Mouse (Mus musculus): ENCODE results near the gene Trem3. TPM values are rescaled to one million over a fixed set of nuclear protein-coding genes. Genes with fewer than 3 reads are reported as not detected.

Trem3 gene
- polyA plus RNA-seq, 1 experiment, result 2.4 TPM

DNA sequence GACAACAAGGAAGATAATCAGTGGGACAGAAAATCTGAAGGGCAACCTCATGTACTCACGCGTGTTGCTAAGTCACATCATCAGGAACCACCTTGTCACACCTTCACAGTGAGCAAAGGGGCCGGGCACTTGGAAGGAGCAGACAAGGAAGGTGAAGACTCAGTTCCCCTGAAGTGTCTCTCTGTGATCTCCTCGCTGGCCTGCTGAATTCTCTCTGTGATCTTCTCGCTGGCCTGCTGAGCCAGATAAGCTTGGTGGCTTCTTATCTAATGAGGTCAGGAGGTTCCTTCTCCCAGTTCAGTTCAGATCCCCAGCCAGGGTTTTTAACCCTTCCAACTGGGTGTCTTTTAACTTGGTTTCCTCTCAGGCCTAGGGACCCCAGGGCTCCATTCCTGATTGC is 24.6 kb downstream of the Trem3 start:
- Histone ChIP-seq H3K4me3 (no peak overlapping the region), H3K36me3 (ENCODE audit: control insufficient read depth, insufficient read depth) (no peaks in the 10 kb centered on the region), H3K79me2 (ENCODE audit: control insufficient read depth, insufficient read depth) (no peaks in the 10 kb centered on the region), H3K27me3 (ENCODE audit: control insufficient read depth, insufficient read depth, insufficient read length) (no peaks in the 10 kb centered on the region), H3K4me2 (ENCODE audit: low read depth) (no peak overlapping the region), H3ac (ENCODE audit: control insufficient read depth, insufficient read length) (no peak overlapping the region)
- TF ChIP-seq POLR2A (IDR thresholded peaks at IDR 0.05; ENCODE audit: insufficient read length, low read depth) (no peak), TCF3 (IDR thresholded peaks at IDR 0.05; ENCODE audit: insufficient read length, low read depth) (no peak), USF1 (IDR thresholded peaks at IDR 0.05; ENCODE audit: low read depth) (no peak), POLR2AphosphoS2 (IDR thresholded peaks at IDR 0.05; ENCODE audit: insufficient read length, low read depth) (no peak), MYOG (IDR thresholded peaks at IDR 0.05; ENCODE audit: control insufficient read depth in 1 of 3, insufficient read depth in 1 of 3, insufficient read length in 2 of 3, low read depth in 2 of 3) (no peak), CEBPB (IDR thresholded peaks at IDR 0.05; ENCODE audit: insufficient read depth, poor library complexity, severe bottlenecking) (no peak), MYOD1 (IDR thresholded peaks at IDR 0.05; ENCODE audit: control insufficient read depth in 1 of 3, insufficient read length in 2 of 3, low read depth in 2 of 3) (no peak), REST (IDR thresholded peaks at IDR 0.05; ENCODE audit: insufficient read depth, insufficient read length) (no peak), TCF12 (IDR thresholded peaks at IDR 0.05; ENCODE audit: insufficient read depth, poor library complexity, severe bottlenecking) (no peak), SRF (IDR thresholded peaks at IDR 0.05; ENCODE audit: control insufficient read depth, insufficient read length, low read depth) (no peak)

DNA sequence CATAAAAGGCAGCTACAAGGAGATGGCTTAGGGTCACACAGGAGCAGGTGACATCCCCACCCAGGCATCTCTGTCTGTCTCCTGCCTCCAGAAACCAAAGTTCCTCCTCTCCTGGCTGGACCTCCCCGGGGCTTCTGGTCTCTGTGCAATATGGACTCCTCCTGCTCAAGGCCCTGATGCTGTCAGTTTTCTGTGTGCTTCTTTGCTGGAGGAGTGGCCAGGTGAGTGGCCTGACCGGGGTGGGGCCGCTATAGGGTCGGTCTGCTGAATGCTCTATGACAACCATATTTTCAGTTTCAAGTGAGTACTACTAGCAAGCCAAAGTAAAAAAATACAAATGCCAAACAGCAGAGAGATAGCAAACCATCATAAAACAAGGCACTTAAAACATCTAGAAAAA is 25.0 kb downstream of the Trem3 start:
- Histone ChIP-seq H3ac (ENCODE audit: control insufficient read depth, insufficient read length) (no peak overlapping the region), H3K4me3 (no peak overlapping the region), H3K4me2 (ENCODE audit: low read depth) (no peak overlapping the region), H3K36me3 (ENCODE audit: control insufficient read depth, insufficient read depth) (no peaks in the 10 kb centered on the region), H3K27me3 (ENCODE audit: control insufficient read depth, insufficient read depth, insufficient read length) (no peaks in the 10 kb centered on the region), H3K79me2 (ENCODE audit: control insufficient read depth, insufficient read depth) (no peaks in the 10 kb centered on the region)
- TF ChIP-seq POLR2A (IDR thresholded peaks at IDR 0.05; ENCODE audit: insufficient read length, low read depth), result no peak

DNA sequence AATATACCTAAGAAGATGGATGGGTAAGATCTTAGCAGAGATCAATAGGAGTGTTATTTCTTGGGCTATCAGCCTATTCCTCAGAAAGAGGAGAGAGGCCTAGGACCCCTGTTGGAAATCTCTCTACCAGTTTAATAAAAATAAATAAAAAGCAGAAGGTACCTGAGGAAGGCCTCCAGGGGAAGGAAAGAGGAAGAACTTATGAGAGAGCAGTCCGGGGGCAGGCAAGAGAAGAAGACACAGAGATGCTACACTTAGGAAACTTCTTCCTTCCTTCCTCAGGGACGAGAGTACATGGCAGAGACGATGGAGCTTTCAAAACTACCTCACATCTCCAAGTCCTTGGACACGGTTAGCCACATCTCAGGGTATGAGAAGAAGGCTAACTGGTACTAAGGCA is 26.5 kb downstream of the Trem3 start:
- TF ChIP-seq MAX (IDR thresholded peaks at IDR 0.05; ENCODE audit: low read depth) (no peak), MYOG (IDR thresholded peaks at IDR 0.05; ENCODE audit: control insufficient read depth in 1 of 3, insufficient read depth in 1 of 3, insufficient read length in 2 of 3, low read depth in 2 of 3) (no peak), POLR2AphosphoS2 (IDR thresholded peaks at IDR 0.05; ENCODE audit: insufficient read length, low read depth) (no peak), MYOD1 (IDR thresholded peaks at IDR 0.05; ENCODE audit: control insufficient read depth in 1 of 3, insufficient read length in 2 of 3, low read depth in 2 of 3) (no peak), USF1 (IDR thresholded peaks at IDR 0.05; ENCODE audit: low read depth) (no peak), REST (IDR thresholded peaks at IDR 0.05; ENCODE audit: insufficient read depth, insufficient read length) (no peak), POLR2A (IDR thresholded peaks at IDR 0.05; ENCODE audit: insufficient read length, low read depth) (no peak), CEBPB (IDR thresholded peaks at IDR 0.05; ENCODE audit: insufficient read depth, poor library complexity, severe bottlenecking) (no peak), E2F4 (IDR thresholded peaks at IDR 0.05; ENCODE audit: insufficient read depth) (no peak), TCF12 (IDR thresholded peaks at IDR 0.05; ENCODE audit: insufficient read depth, poor library complexity, severe bottlenecking) (no peak), TCF3 (IDR thresholded peaks at IDR 0.05; ENCODE audit: insufficient read length, low read depth) (no peak), SRF (IDR thresholded peaks at IDR 0.05; ENCODE audit: control insufficient read depth, insufficient read length, low read depth) (no peak)
- no peaks in the 10 kb centered on the region for H3K27me3 ChIP-seq (ENCODE audit: control insufficient read depth, insufficient read depth, insufficient read length)
- H3K79me2 ChIP-seq (ENCODE audit: control insufficient read depth, insufficient read depth), result no peaks in the 10 kb centered on the region
- no peak overlapping the region for H3K4me2 ChIP-seq (ENCODE audit: low read depth)
- no peaks in the 10 kb centered on the region for H3K36me3 ChIP-seq (ENCODE audit: control insufficient read depth, insufficient read depth)
- H3K4me3 ChIP-seq, result no peak overlapping the region
- no peak overlapping the region for H3ac ChIP-seq (ENCODE audit: control insufficient read depth, insufficient read length)

DNA sequence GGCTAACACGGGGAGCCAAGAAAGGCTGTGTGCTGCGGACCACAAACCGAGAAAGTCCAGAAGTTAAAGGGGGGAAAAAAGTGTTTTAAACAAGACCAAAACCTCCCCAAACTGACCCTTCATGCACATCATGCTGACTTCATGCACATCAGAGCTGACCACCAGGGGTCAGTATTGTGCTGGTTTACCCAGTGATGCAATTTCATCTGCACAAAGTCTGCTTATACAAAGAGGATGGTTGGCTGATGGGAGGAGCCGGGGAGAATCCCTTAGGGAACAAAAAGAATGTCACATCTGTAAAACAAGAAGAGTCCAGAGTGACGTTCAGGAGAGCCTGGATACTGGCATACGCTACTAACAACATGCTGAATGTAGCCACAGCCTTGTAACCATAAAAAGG is 27.3 kb downstream of the Trem3 start:
- no peaks in the 10 kb centered on the region for H3K36me3 ChIP-seq (ENCODE audit: control insufficient read depth, insufficient read depth)
- H3K4me2 ChIP-seq (ENCODE audit: low read depth), result no peak overlapping the region
- H3K4me3 ChIP-seq, result no peak overlapping the region
- no peak overlapping the region for H3ac ChIP-seq (ENCODE audit: control insufficient read depth, insufficient read length)
- H3K27me3 ChIP-seq (ENCODE audit: control insufficient read depth, insufficient read depth, insufficient read length), result no peaks in the 10 kb centered on the region
- TF ChIP-seq SRF (IDR thresholded peaks at IDR 0.05; ENCODE audit: control insufficient read depth, insufficient read length, low read depth) (no peak), CEBPB (IDR thresholded peaks at IDR 0.05; ENCODE audit: insufficient read depth, poor library complexity, severe bottlenecking) (peak; percentile 66), TCF3 (IDR thresholded peaks at IDR 0.05; ENCODE audit: insufficient read length, low read depth) (no peak)
- no peaks in the 10 kb centered on the region for H3K79me2 ChIP-seq (ENCODE audit: control insufficient read depth, insufficient read depth)

DNA sequence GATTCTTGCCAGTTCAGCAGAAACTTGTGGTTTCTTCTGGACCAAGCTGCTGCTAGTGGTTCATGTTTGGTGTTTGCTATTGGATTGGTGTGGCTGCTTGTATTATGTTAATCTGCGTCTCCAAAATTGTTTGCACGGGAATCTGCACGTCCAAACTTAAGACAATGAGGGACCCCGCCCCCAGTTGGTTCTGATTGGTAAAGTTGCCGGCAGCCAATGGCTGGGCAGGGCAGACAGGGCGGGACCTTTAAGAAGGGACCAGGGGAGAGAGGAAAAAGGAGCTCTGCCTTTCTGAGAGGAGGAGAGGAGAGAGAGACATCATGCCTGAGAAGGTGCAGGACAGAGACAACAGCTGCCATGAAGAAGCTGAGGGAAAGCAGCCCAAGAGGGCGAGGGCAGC is 28.2 kb downstream of the Trem3 start:
- Histone ChIP-seq H3K27me3 (ENCODE audit: control insufficient read depth, insufficient read depth, insufficient read length) (no peaks in the 10 kb centered on the region), H3K79me2 (ENCODE audit: control insufficient read depth, insufficient read depth) (no peaks in the 10 kb centered on the region), H3K36me3 (ENCODE audit: control insufficient read depth, insufficient read depth) (no peaks in the 10 kb centered on the region), H3ac (ENCODE audit: control insufficient read depth, insufficient read length) (no peak overlapping the region), H3K4me3 (no peak overlapping the region), H3K4me2 (ENCODE audit: low read depth) (no peak overlapping the region)
- TF ChIP-seq SRF (IDR thresholded peaks at IDR 0.05; ENCODE audit: control insufficient read depth, insufficient read length, low read depth), result no peak

DNA sequence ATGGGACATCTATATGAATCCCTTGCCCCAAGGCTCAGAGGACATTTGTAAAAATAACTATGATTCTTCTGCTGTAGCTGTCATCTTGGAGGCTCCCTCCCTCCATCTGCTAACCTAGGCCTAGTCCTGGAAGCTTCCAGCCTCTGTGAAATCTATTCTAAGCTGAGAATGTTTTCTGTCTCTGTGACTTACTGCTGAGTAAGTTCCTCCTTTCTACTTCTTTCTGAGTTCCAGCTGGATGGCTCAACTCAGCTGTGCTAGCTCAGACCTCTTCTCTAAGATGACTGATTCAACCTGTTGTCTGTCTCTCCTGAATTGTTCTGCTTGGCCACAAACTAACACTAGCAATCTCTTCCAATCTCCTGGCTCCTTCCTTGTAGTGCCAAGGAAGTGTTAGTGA is 30.8 kb downstream of the Trem3 start:
- Histone ChIP-seq H3K36me3 (ENCODE audit: control insufficient read depth, insufficient read depth) (no peaks in the 10 kb centered on the region), H3K4me3 (no peak overlapping the region), H3K27me3 (ENCODE audit: control insufficient read depth, insufficient read depth, insufficient read length) (no peaks in the 10 kb centered on the region), H3K79me2 (ENCODE audit: control insufficient read depth, insufficient read depth) (no peaks in the 10 kb centered on the region), H3ac (ENCODE audit: control insufficient read depth, insufficient read length) (no peak overlapping the region), H3K4me2 (ENCODE audit: low read depth) (no peak overlapping the region)
- TF ChIP-seq MYOG (IDR thresholded peaks at IDR 0.05; ENCODE audit: control insufficient read depth in 1 of 3, insufficient read depth in 1 of 3, insufficient read length in 2 of 3, low read depth in 2 of 3), result no peak
- TF ChIP-seq CEBPB (IDR thresholded peaks at IDR 0.05; ENCODE audit: insufficient read depth, poor library complexity, severe bottlenecking), result no peak
- TF ChIP-seq TCF12 (IDR thresholded peaks at IDR 0.05; ENCODE audit: insufficient read depth, poor library complexity, severe bottlenecking), result no peak
- TF ChIP-seq REST (IDR thresholded peaks at IDR 0.05; ENCODE audit: insufficient read depth, insufficient read length), result no peak
